Mouse (Mus musculus) right cerebral cortex, postnatal 25 days (tissue): ENCODE data around the gene Pgpep1l.
"Not testable (repeated sequence)": the region's sequence is repeated elsewhere in the genome, so short reads cannot be mapped to it uniquely, and the experiment has no call there.

Experiments
- DNase-seq: peaks from one replicate; pipeline ENCODE4 v3.0.0; 2022

Gene Pgpep1l

GRCm38 (mm10) chr7:68282304-68283132 lies 18.5 kb upstream of the Pgpep1l start:
- DNase-seq, result no peak

- no peak for DNase-seq
These were observed 17.3 kb upstream of the Pgpep1l start for GRCm38 (mm10) chr7:68281341-68281740.

- no peak for DNase-seq
These were observed 16.4 kb upstream of the Pgpep1l start for GRCm38 (mm10) chr7:68280352-68280869.

- DNase-seq, result no peak
These were observed 15.4 kb upstream of the Pgpep1l start for GRCm38 (mm10) chr7:68279481-68279880.

GRCm38 (mm10) chr7:68278908-68279307 lies 14.9 kb upstream of the Pgpep1l start:
- DNase-seq, result no peak

GRCm38 (mm10) chr7:68278385-68278784 lies 14.4 kb upstream of the Pgpep1l start:
- DNase-seq, result no peak

- no peak for DNase-seq
These were observed 13.9 kb upstream of the Pgpep1l start for GRCm38 (mm10) chr7:68277897-68278270.

GRCm38 (mm10) chr7:68277054-68277896 lies 13.2 kb upstream of the Pgpep1l start:
- no peak for DNase-seq

- no peak for DNase-seq
These were observed 12.1 kb upstream of the Pgpep1l start for GRCm38 (mm10) chr7:68275838-68276731.

- DNase-seq, result not testable (repeated sequence)
These were observed 11.4 kb upstream of the Pgpep1l start for GRCm38 (mm10) chr7:68275445-68275837.

GRCm38 (mm10) chr7:68274951-68275350 lies 10.9 kb upstream of the Pgpep1l start:
- DNase-seq, result no peak

GRCm38 (mm10) chr7:68274218-68274617 lies 10.2 kb upstream of the Pgpep1l start:
- no peak for DNase-seq

GRCm38 (mm10) chr7:68273515-68273914 lies 9.5 kb upstream of the Pgpep1l start, which contains the start of gene Fam169b:
Fam169b (plus strand) TSS chr7:68273839.
- DNase-seq, result no peak

GRCm38 (mm10) chr7:68272607-68273006 lies 8.6 kb upstream of the Pgpep1l start:
- DNase-seq, result no peak

GRCm38 (mm10) chr7:68271816-68272215 lies 7.8 kb upstream of the Pgpep1l start:
- no peak for DNase-seq

- no peak for DNase-seq
These were observed 6.5 kb upstream of the Pgpep1l start for GRCm38 (mm10) chr7:68270551-68270950.

- no peak for DNase-seq
These were observed 2.7 kb upstream of the Pgpep1l start for GRCm38 (mm10) chr7:68266691-68267090.

- no peak for DNase-seq
These were observed 1.4 kb upstream of the Pgpep1l start for GRCm38 (mm10) chr7:68265391-68265790.

- peak; percentile 69 for DNase-seq
These were observed 498 bp upstream of the Pgpep1l start for GRCm38 (mm10) chr7:68264531-68264930.

GRCm38 (mm10) chr7:68263346-68264027 lies 546 bp downstream of the Pgpep1l start:
- no peak for DNase-seq

- DNase-seq, result no peak
These were observed 1.3 kb downstream of the Pgpep1l start for GRCm38 (mm10) chr7:68262612-68263200.
